Mouse (Mus musculus): ENCODE results near the gene 4930558C23Rik.
"Not testable (repeated sequence)": the region's sequence is repeated elsewhere in the genome, so short reads cannot be mapped to it uniquely, and the experiment has no call there.

The 4930558C23Rik gene

GRCm38 (mm10) chr3:95402741-95403140 is at the start of gene 4930558C23Rik:
TSS of gene 4930558C23Rik (minus strand) at chr3:95402841.
- no peak for DNase-seq (ENCODE audit: low read depth)

- DNase-seq (ENCODE audit: low read depth), result no peak
These were observed 48.3 kb upstream of the 4930558C23Rik start for GRCm38 (mm10) chr3:95450915-95451314.

GRCm38 (mm10) chr3:95450408-95450807 is 47.8 kb upstream of the 4930558C23Rik start:
- peak; percentile 39 for DNase-seq (ENCODE audit: low read depth)

GRCm38 (mm10) chr3:95445311-95445710 is 42.7 kb upstream of the 4930558C23Rik start:
- DNase-seq (ENCODE audit: low read depth), result no peak

GRCm38 (mm10) chr3:95442406-95443117 is 39.9 kb upstream of the 4930558C23Rik start:
- DNase-seq (ENCODE audit: low read depth), result no peak

- DNase-seq (ENCODE audit: low read depth), result no peak
These were observed 37.0 kb upstream of the 4930558C23Rik start for GRCm38 (mm10) chr3:95439670-95440069.

- DNase-seq (ENCODE audit: low read depth), result not testable (repeated sequence)
These were observed 36.0 kb upstream of the 4930558C23Rik start for GRCm38 (mm10) chr3:95438636-95439035.

GRCm38 (mm10) chr3:95435561-95435960 is 32.9 kb upstream of the 4930558C23Rik start:
- DNase-seq (ENCODE audit: low read depth), result no peak

GRCm38 (mm10) chr3:95434983-95435370 is 32.3 kb upstream of the 4930558C23Rik start:
- no peak for DNase-seq (ENCODE audit: low read depth)

- peak; percentile 94 for DNase-seq (ENCODE audit: low read depth)
These were observed 31.7 kb upstream of the 4930558C23Rik start, which contains the start of gene Arnt for GRCm38 (mm10) chr3:95434136-95434982. TSS of gene Arnt (plus strand) at chr3:95434388.

- DNase-seq (ENCODE audit: low read depth), result no peak
These were observed 30.8 kb upstream of the 4930558C23Rik start for GRCm38 (mm10) chr3:95433301-95433915.

- not testable (repeated sequence) for DNase-seq (ENCODE audit: low read depth)
These were observed 25.8 kb upstream of the 4930558C23Rik start for GRCm38 (mm10) chr3:95428423-95428822.

GRCm38 (mm10) chr3:95427891-95428238 is 25.2 kb upstream of the 4930558C23Rik start:
- not testable (repeated sequence) for DNase-seq (ENCODE audit: low read depth)

- not testable (repeated sequence) for DNase-seq (ENCODE audit: low read depth)
These were observed 24.7 kb upstream of the 4930558C23Rik start for GRCm38 (mm10) chr3:95427117-95427890.

- not testable (repeated sequence) for DNase-seq (ENCODE audit: low read depth)
These were observed 23.8 kb upstream of the 4930558C23Rik start for GRCm38 (mm10) chr3:95426476-95426875.

- DNase-seq (ENCODE audit: low read depth), result no peak
These were observed 15.2 kb upstream of the 4930558C23Rik start for GRCm38 (mm10) chr3:95417866-95418265.

GRCm38 (mm10) chr3:95412268-95412667 is 9.6 kb upstream of the 4930558C23Rik start:
- DNase-seq (ENCODE audit: low read depth), result no peak

- no peak for DNase-seq (ENCODE audit: low read depth)
These were observed 6.2 kb upstream of the 4930558C23Rik start for GRCm38 (mm10) chr3:95408852-95409251.

GRCm38 (mm10) chr3:95407728-95408127 is 5.1 kb upstream of the 4930558C23Rik start:
- DNase-seq (ENCODE audit: low read depth), result no peak

- DNase-seq (ENCODE audit: low read depth), result peak; percentile 32
These were observed 8.3 kb downstream of the 4930558C23Rik start for GRCm38 (mm10) chr3:95394385-95394784.

GRCm38 (mm10) chr3:95385401-95386075 is 17.1 kb downstream of the 4930558C23Rik start:
- no peak for DNase-seq (ENCODE audit: low read depth)

All from c-Kit-positive CD71-negative TER-119-negative erythroid progenitor cells, embryonic 14.5 days (primary cell).